Mouse (Mus musculus) limb, embryonic 14.5 days (tissue): ENCODE results near the gene Dph5. TPM values are rescaled to one million over a fixed set of nuclear protein-coding genes. Genes with fewer than 3 reads are reported as not detected.

Experiments
- ATAC-seq: fragments of 200-750 bp; cut with Nextera tagmentation; 2 replicates; pipeline ENCODE4 v1.8.0; 2017; ENCODE audit warnings: low read depth, moderate number of reproducible peaks, moderate TSS enrichment; ENCODE audit not compliant: low FRiP score
- DNase-seq: peaks from one replicate; pipeline ENCODE4 v3.0.0-alpha.2; 2015; ENCODE audit warnings: low spot score
- H3K27ac ChIP-seq: fragments of 300-500 bp; sonication (generic); replicated peaks from 2 replicates; pipeline ENCODE4 v1.5.1; 2014; ENCODE audit warnings: low read depth, mild to moderate bottlenecking, low read length, moderate library complexity, mixed read lengths
- H3K27me3 ChIP-seq: fragments of 300-500 bp; sonication (generic); 2 replicates; pipeline ENCODE4 v1.6.1; 2014; ENCODE audit warnings: low read length, mixed read lengths; ENCODE audit not compliant: control insufficient read depth, insufficient read depth
- H3K36me3 ChIP-seq: fragments of 300-500 bp; sonication (generic); 2 replicates; pipeline ENCODE4 v1.6.1; 2014; ENCODE audit warnings: mild to moderate bottlenecking, low read length, moderate library complexity, mixed read lengths; ENCODE audit not compliant: control insufficient read depth, insufficient read depth
- H3K4me1 ChIP-seq: fragments of 300-500 bp; sonication (generic); 2 replicates; pipeline ENCODE4 v1.6.1; 2014; ENCODE audit warnings: antibody characterized with exemption, low read length, mixed read lengths; ENCODE audit not compliant: control insufficient read depth, insufficient read depth
- H3K4me2 ChIP-seq: fragments of 300-500 bp; sonication (generic); replicated peaks from 2 replicates; pipeline ENCODE4 v1.6.1; 2014; ENCODE audit warnings: low read depth, mild to moderate bottlenecking, low read length, moderate library complexity; ENCODE audit not compliant: severe bottlenecking
- H3K4me3 ChIP-seq: fragments of 300-500 bp; sonication (generic); replicated peaks from 2 replicates; pipeline ENCODE4 v1.5.1; 2014; ENCODE audit warnings: low read length
- H3K9ac ChIP-seq: fragments of 300-500 bp; sonication (generic); 2 replicates; pipeline ENCODE4 v1.6.1; 2014; ENCODE audit warnings: mild to moderate bottlenecking, low read depth, low read length, moderate library complexity; ENCODE audit not compliant: severe bottlenecking
- H3K9me3 ChIP-seq: fragments of 300-500 bp; sonication (generic); 2 replicates; pipeline ENCODE4 v1.6.1; 2016; ENCODE audit warnings: low read length; ENCODE audit not compliant: control insufficient read depth
- POLR2A ChIP-seq: fragments of 200-500 bp; IDR thresholded peaks from 2 replicates; pipeline ENCODE4 v1.8.0; 2012; ENCODE audit warnings: inconsistent platforms, mild to moderate bottlenecking, moderate library complexity, borderline replicate concordance; ENCODE audit not compliant: insufficient read depth, insufficient read length; ENCODE audit errors: extremely low read depth
- WGBS: fragments of 180-500 bp; shearing (Covaris S2); extraction: QIAGEN DNeasy Blood & Tissue Kit; methylation state at CpG from one replicate; pipeline ENCODE4 v1.1.7; 2014; 5-methylcytosine and 5-hydroxymethylcytosine counted together
- polyA plus RNA-seq, 2 experiments: library from polyadenylated mRNA; depleted of rRNA in 1 of 2; stranded (reverse) in 1 of 2; unstranded in 1 of 2; fragments of >200 nt; fragmentation: Nextera tagmentation in 1 of 2; extraction: Ambion mirVana in 1 of 2; gene quantifications; 2 replicates each; pipeline versions ENCODE4 v1.2.1 to v1.2.3; 2012 to 2014

Gene Dph5
- polyA plus RNA-seq, 2 experiments = 13.0 to 23.9 TPM

GRCm38 (mm10) chr3:115937807-115938206 lies 50.2 kb downstream of the Dph5 start:
- Histone ChIP-seq H3K4me1 (no peaks in the 10 kb centered on the region), H3K4me3 (no peak overlapping the region), H3K4me2 (no peak overlapping the region), H3K27ac (no peak overlapping the region), H3K9me3 (no peaks in the 10 kb centered on the region), H3K36me3 (peaks cover 20% of the 10 kb centered on the region), H3K27me3 (no peaks in the 10 kb centered on the region), H3K9ac (no peak overlapping the region)
- TF ChIP-seq POLR2A = no peak
- 92% methylated on average over 10 of the region's 10 CpGs for WGBS
- DNase-seq (no peak), ATAC-seq (no peak)

- no peak overlapping the region for H3K4me3 ChIP-seq
- no peak overlapping the region for H3K4me2 ChIP-seq
- no peaks in the 10 kb centered on the region for H3K9me3 ChIP-seq
- H3K4me1 ChIP-seq = no peaks in the 10 kb centered on the region
- ATAC-seq = no peak
- H3K27ac ChIP-seq = no peak overlapping the region
- 95% methylated on average over 4 of the region's 4 CpGs for WGBS
- peaks cover 45% of the 10 kb centered on the region for H3K36me3 ChIP-seq
- DNase-seq = no peak
- H3K9ac ChIP-seq = no peak overlapping the region
- no peaks in the 10 kb centered on the region for H3K27me3 ChIP-seq
- TF ChIP-seq POLR2A = no peak
Measured at GRCm38 (mm10) chr3:115940510-115940909, 52.9 kb downstream of the Dph5 start.

DNA sequence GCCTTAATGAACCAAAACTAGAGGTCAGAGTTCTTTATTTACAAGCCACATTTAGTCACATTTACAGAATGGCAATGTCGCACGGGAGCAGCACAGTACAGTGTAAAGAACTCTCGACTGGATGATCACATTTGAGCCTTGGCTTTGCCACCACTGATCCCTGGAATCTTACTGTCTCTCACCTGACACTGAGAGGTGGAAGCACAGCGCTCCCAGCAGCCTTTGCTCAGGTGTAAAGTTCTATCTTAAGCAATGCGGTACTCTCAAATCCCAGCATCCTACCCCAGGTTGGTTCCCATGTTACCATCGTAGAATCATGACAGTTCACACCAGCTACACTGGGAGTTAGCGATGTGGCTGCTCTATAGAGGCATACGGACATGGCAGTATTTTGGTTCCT lies 53.8 kb downstream of the Dph5 start:
- H3K36me3 ChIP-seq = peaks cover 51% of the 10 kb centered on the region
- H3K27me3 ChIP-seq = no peaks in the 10 kb centered on the region
- H3K4me2 ChIP-seq = no peak overlapping the region
- DNase-seq (no peak), ATAC-seq (no peak)
- no peak overlapping the region for H3K27ac ChIP-seq
- no peaks in the 10 kb centered on the region for H3K9me3 ChIP-seq
- TF ChIP-seq POLR2A = no peak
- no peak overlapping the region for H3K4me3 ChIP-seq
- H3K4me1 ChIP-seq = no peaks in the 10 kb centered on the region
- no peak overlapping the region for H3K9ac ChIP-seq
- WGBS = 93% methylated on average over 8 of the region's 8 CpGs

GRCm38 (mm10) chr3:115944376-115944775 lies 56.7 kb downstream of the Dph5 start:
- Histone ChIP-seq H3K4me3 (no peak overlapping the region), H3K4me2 (no peak overlapping the region), H3K27me3 (no peaks in the 10 kb centered on the region), H3K27ac (no peak overlapping the region), H3K4me1 (no peaks in the 10 kb centered on the region), H3K9ac (no peak overlapping the region), H3K9me3 (no peaks in the 10 kb centered on the region), H3K36me3 (peaks cover 65% of the 10 kb centered on the region)
- no peak for ATAC-seq
- no peak for DNase-seq
- 89% methylated on average over 6 of the region's 6 CpGs for WGBS
- TF ChIP-seq POLR2A = no peak

DNA sequence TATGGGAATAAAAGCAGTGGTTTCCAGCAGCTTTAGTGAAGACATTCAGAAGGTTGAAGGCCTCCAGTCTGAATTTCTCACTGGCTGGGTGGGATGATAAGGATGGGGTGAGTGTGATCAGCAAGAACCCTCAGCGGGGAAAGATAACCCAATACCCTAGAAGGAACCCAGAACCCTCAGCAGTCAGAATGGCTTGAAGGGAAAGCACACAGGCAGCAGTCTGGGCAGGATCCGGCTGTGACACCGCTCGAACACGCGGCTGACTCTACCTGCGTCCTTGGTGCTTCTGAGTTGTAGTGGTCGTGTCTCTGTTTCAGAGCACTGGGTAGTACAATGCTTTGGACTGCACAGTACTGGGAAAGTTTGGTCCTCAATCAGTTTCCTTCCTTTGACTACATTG lies 58.6 kb downstream of the Dph5 start:
- TF ChIP-seq POLR2A = no peak
- Histone ChIP-seq H3K9me3 (no peaks in the 10 kb centered on the region), H3K36me3 (peaks cover 67% of the 10 kb centered on the region), H3K27ac (no peak overlapping the region), H3K4me3 (no peak overlapping the region), H3K4me1 (no peaks in the 10 kb centered on the region), H3K27me3 (no peaks in the 10 kb centered on the region), H3K9ac (no peak overlapping the region), H3K4me2 (no peak overlapping the region)
- no peak for ATAC-seq
- DNase-seq = no peak
- 95% methylated on average over 8 of the region's 8 CpGs for WGBS

DNA sequence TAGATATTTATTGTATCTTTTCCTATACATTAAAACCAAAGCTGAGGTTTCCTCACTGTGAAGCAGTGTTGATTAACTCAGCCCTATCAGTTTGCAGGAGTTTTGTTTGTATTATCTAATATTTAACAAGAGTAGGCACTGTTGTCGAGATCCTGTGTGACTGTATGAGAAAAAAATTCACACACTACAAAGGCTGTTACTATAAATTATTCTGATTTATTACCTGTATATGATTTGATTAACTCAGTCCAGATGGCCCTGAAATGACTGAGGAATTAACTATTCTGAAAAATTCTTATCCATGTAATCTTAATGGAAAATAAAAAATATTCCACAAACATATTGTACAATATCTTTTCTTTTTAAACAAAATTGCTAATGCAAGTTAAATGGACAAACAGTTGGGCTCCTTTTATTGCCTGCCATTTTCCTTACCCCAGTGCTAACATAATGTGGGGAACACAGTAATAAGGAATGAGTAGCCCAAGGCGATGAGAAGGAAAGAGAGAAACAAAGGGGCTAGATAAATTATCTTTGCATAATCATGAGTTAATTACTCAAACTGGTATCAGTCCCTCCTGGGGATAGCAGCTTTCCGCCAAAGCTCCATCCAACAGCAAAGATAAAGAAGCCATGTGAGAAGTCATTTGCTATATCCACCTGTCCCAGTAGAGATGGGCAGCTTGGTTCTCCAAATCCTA lies 61.7 kb downstream of the Dph5 start:
- TF ChIP-seq POLR2A = no peak
- DNase-seq = no peak
- no peak overlapping the region for H3K27ac ChIP-seq
- H3K4me1 ChIP-seq = no peaks in the 10 kb centered on the region
- ATAC-seq = no peak
- no peak overlapping the region for H3K9ac ChIP-seq
- H3K4me2 ChIP-seq = no peak overlapping the region
- H3K36me3 ChIP-seq = peaks cover 68% of the 10 kb centered on the region
- H3K27me3 ChIP-seq = no peaks in the 10 kb centered on the region
- H3K4me3 ChIP-seq = no peak overlapping the region
- WGBS = 71% methylated on average over 3 of the region's 3 CpGs
- H3K9me3 ChIP-seq = no peaks in the 10 kb centered on the region
